Mouse (Mus musculus): ENCODE data around the gene Card19.

GRCm38 (mm10) chr13:49178839-49179585 is 36.8 kb downstream of the Card19 start:
- TF ChIP-seq CTCF (IDR thresholded peaks at IDR 0.05 in 2 of 3, conservative IDR thresholded peaks at IDR 0.05 in 1 of 3; ENCODE audit: control insufficient read depth in 1 of 3, insufficient read depth in 1 of 3, low read depth in 2 of 3, low read length in 3 of 3, poor library complexity in 1 of 3, severe bottlenecking in 1 of 3) (no peak), POLR2AphosphoS5 (IDR thresholded peaks at IDR 0.05; ENCODE audit: borderline replicate concordance, low read depth, low read length) (no peak), CHD1 (IDR thresholded peaks at IDR 0.05; ENCODE audit: low read depth, low read length) (no peak), UBTF (IDR thresholded peaks at IDR 0.05; ENCODE audit: borderline replicate concordance, insufficient read depth, low read depth, low read length) (no peak), MAX (IDR thresholded peaks at IDR 0.05; ENCODE audit: low read length) (no peak), GATA1 (IDR thresholded peaks at IDR 0.05; ENCODE audit: low read depth, low read length) (no peak), MAZ (IDR thresholded peaks at IDR 0.05; ENCODE audit: low read depth, low read length) (no peak), MAFK (IDR thresholded peaks at IDR 0.05; ENCODE audit: borderline replicate concordance, low read depth, low read length) (no peak), POLR2A (IDR thresholded peaks at IDR 0.05; ENCODE audit: control insufficient read depth in 1 of 2, insufficient read depth in 1 of 2, low read depth in 1 of 2, low read length in 2 of 2, poor library complexity in 1 of 2) (no peak)
